Mouse (Mus musculus): ENCODE measurements around the gene Wipf2.
A peak's percentile ranks its signal among the peaks of the same experiment; 100 is the strongest.
"Not testable (repeated sequence)": the region's sequence is repeated elsewhere in the genome, so short reads cannot be mapped to it uniquely, and the experiment has no call there.

Wipf2 gene

GRCm38 (mm10) chr11:98863028-98863750 lies at the start of gene Wipf2:
Wipf2 (plus strand) TSS chr11:98863638.
- 0 out of 2 replicates have a peak, but pooled peaks cover 1% of the 10 kb centered on the region for H3K36me3 ChIP-seq (ENCODE audit: control insufficient read depth, insufficient read depth, low read length, poor library complexity, severe bottlenecking)
- no peaks in the 10 kb centered on the region for H3K27me3 ChIP-seq (ENCODE audit: control insufficient read depth, insufficient read depth, low read length, poor library complexity, severe bottlenecking)
- peak; percentile 97 for DNase-seq (ENCODE audit: low read depth, low spot score)

DNA sequence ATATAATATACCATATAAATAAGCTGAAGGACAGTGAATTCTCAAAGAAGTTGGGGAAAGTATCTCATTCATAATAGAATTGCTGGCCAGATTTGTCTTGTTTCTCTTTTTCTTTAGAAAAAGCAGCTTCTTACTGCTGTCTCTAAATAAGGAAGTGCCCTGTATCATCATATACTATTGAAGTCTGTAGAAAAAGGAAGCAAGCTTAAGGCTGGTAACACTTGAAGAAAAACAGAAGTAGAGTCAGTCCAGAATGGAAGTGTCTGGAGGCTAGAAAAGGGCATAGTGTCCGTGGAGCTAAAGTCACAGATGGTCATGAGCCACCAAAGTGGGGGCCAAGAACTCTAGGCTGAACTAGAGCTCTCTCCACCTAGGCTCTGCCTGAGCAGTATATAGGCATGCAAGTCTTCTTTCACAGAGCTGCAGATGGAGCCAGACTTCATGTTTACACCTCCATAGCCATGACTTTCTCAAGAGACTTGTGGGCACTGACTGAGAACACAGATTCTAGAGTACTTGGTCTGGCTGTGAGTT lies 46.7 kb upstream of the Wipf2 start:
- Histone ChIP-seq H3K27me3 (ENCODE audit: control insufficient read depth, insufficient read depth, low read length, poor library complexity, severe bottlenecking) (no peaks in the 10 kb centered on the region), H3K36me3 (ENCODE audit: control insufficient read depth, insufficient read depth, low read length, poor library complexity, severe bottlenecking) (peaks cover 9% of the 10 kb centered on the region)
- peak; percentile 70 for DNase-seq (ENCODE audit: low read depth, low spot score)

DNA sequence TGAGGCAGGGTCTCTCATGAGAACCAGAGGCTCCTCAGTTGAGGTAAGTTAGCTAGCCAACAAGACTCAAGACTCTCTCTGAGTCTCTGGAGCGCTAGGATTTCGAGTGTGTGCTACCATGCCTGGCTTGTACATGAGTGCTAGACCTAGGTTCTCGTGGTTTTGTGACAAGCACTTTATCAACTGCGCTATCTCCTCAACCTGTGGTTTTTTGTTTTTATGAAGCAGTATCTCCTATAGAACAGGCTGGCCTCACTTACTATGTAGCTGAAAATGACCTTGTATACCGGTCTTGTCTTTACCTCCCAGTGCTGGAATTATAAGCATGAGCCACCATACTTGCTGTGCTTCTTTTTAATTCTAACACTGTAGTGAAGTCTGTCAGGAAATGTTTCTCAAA lies 42.5 kb upstream of the Wipf2 start:
- no peak for DNase-seq (ENCODE audit: low read depth, low spot score)
- Histone ChIP-seq H3K36me3 (ENCODE audit: control insufficient read depth, insufficient read depth, low read length, poor library complexity, severe bottlenecking) (peaks cover 25% of the 10 kb centered on the region), H3K27me3 (ENCODE audit: control insufficient read depth, insufficient read depth, low read length, poor library complexity, severe bottlenecking) (no peaks in the 10 kb centered on the region)

DNA sequence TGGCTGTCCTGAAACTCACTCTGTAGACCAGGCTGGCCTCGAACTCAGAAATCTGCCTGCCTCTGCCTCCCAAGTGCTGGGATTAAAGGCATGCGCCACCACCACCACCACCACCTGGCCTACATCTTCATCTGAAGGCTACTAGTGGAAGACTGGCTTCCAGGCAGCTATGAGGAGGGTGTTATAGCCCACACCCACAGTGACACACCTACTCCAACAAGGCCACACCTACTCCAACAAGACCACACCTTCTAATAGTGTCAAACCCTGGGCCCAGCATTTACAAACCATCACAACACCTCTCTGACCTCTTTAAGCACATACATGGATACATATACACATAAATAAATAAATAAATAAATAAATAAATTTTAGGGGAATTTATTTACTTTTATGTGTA lies 37.4 kb upstream of the Wipf2 start:
- DNase-seq (ENCODE audit: low read depth, low spot score); H3K27me3 ChIP-seq (ENCODE audit: control insufficient read depth, insufficient read depth, low read length, poor library complexity, severe bottlenecking): not testable (repeated sequence)
- peaks cover 26% of the 10 kb centered on the region for H3K36me3 ChIP-seq (ENCODE audit: control insufficient read depth, insufficient read depth, low read length, poor library complexity, severe bottlenecking)

- Histone ChIP-seq H3K27me3 (ENCODE audit: control insufficient read depth, insufficient read depth, low read length, poor library complexity, severe bottlenecking) (no peaks in the 10 kb centered on the region), H3K36me3 (ENCODE audit: control insufficient read depth, insufficient read depth, low read length, poor library complexity, severe bottlenecking) (peaks cover 27% of the 10 kb centered on the region)
- no peak for DNase-seq (ENCODE audit: low read depth, low spot score)
These were observed 35.6 kb upstream of the Wipf2 start for GRCm38 (mm10) chr11:98827877-98828276.

DNA sequence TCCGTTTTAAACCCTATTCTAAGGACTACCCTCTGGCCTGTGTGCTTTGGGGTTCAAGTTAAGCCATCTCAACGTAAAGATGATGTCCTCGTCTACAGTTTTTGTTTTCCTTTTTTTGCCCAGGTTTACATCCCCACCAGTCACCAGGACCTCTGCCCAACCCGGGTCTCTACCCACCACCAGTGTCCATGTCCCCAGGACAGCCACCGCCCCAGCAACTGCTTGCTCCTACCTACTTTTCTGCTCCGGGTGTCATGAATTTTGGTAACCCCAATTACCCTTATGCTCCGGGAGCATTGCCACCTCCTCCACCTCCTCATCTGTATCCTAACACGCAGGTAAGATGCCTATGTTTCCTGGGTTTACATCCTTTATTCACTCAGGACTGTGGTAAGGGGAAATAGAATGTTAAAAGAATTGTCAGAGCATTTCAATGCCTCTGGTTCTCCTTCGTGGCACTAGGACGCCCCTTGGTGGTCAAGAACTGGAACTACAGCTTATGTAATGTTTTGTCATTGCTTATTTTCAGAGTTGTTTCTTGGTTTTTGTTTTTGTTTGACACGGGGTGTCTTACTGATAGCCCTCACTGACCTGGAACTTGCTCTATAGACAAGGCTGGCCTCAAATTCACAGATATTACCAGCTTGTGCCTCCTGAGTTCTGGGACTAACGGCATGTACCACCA lies 34.2 kb upstream of the Wipf2 start:
- Histone ChIP-seq H3K36me3 (ENCODE audit: control insufficient read depth, insufficient read depth, low read length, poor library complexity, severe bottlenecking) (peaks cover 29% of the 10 kb centered on the region), H3K27me3 (ENCODE audit: control insufficient read depth, insufficient read depth, low read length, poor library complexity, severe bottlenecking) (no peaks in the 10 kb centered on the region)
- peak; percentile 81 for DNase-seq (ENCODE audit: low read depth, low spot score)

DNA sequence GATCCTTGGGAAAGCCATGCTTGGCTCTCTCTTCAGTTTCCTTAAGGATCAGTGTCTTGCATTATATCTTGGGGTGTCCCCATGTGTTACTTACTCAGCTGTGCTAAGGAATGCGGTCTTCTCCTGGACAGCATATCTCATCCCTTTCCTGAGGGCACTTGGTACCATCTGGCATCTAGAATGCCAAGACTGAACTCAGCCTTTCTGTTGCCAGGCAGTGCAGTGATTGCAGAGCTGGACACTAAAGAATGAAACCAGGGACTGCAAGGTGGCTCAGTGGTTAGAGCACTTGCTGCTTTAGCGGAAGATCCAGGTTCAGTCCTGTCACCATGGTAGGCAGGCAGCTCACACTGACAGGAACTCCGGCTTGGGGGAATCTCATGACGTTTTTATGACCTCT lies 33.6 kb upstream of the Wipf2 start:
- no peak for DNase-seq (ENCODE audit: low read depth, low spot score)
- Histone ChIP-seq H3K36me3 (ENCODE audit: control insufficient read depth, insufficient read depth, low read length, poor library complexity, severe bottlenecking) (peaks cover 28% of the 10 kb centered on the region), H3K27me3 (ENCODE audit: control insufficient read depth, insufficient read depth, low read length, poor library complexity, severe bottlenecking) (no peaks in the 10 kb centered on the region)

DNA sequence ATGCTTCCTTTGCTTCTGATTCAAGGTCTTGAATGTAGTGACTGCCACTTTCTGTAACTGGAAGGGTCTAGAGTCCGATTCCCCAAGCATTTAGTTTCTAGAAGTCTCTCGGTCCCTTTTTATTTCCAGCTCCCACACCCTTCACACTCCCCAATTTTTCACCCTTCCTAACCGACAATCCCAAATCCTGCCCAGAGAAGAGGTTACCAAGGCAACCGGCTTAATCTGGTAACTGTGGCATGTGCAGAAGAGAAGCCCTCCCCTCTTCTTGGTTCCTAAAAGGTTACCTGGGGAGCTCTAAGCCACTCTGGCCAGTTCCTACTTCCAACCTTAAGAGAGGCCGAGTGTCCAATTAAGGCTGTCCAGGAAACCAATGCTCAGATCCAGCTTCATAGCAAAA lies 28.1 kb upstream of the Wipf2 start:
- DNase-seq (ENCODE audit: low read depth, low spot score), result no peak
- peaks cover 19% of the 10 kb centered on the region for H3K36me3 ChIP-seq (ENCODE audit: control insufficient read depth, insufficient read depth, low read length, poor library complexity, severe bottlenecking)
- no peaks in the 10 kb centered on the region for H3K27me3 ChIP-seq (ENCODE audit: control insufficient read depth, insufficient read depth, low read length, poor library complexity, severe bottlenecking)

DNA sequence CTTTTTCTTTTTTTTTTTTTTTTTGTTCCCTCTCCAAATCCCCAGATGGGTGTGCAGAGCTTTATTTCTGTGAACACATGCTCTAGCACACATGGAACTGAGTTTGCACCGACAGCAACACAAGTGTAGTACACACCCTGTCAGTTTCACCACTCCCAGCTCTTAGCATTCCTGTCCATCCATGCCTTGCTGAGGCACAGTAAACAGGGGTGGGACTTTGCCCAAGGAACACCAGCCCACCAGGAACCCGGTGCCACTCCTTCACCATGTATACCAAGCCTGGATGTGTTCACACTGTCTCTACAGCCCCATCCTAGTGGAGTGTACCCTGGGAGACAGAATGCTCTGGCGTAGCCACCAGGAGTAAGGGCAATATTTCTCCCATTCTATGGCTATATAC lies 27.7 kb upstream of the Wipf2 start:
- no peak for DNase-seq (ENCODE audit: low read depth, low spot score)
- Histone ChIP-seq H3K27me3 (ENCODE audit: control insufficient read depth, insufficient read depth, low read length, poor library complexity, severe bottlenecking) (no peaks in the 10 kb centered on the region), H3K36me3 (ENCODE audit: control insufficient read depth, insufficient read depth, low read length, poor library complexity, severe bottlenecking) (peaks cover 19% of the 10 kb centered on the region)

- Histone ChIP-seq H3K27me3 (ENCODE audit: control insufficient read depth, insufficient read depth, low read length, poor library complexity, severe bottlenecking) (no peaks in the 10 kb centered on the region), H3K36me3 (ENCODE audit: control insufficient read depth, insufficient read depth, low read length, poor library complexity, severe bottlenecking) (peaks cover 17% of the 10 kb centered on the region)
- DNase-seq (ENCODE audit: low read depth, low spot score), result no peak
These were observed 27.3 kb upstream of the Wipf2 start for GRCm38 (mm10) chr11:98836128-98836527.

DNA sequence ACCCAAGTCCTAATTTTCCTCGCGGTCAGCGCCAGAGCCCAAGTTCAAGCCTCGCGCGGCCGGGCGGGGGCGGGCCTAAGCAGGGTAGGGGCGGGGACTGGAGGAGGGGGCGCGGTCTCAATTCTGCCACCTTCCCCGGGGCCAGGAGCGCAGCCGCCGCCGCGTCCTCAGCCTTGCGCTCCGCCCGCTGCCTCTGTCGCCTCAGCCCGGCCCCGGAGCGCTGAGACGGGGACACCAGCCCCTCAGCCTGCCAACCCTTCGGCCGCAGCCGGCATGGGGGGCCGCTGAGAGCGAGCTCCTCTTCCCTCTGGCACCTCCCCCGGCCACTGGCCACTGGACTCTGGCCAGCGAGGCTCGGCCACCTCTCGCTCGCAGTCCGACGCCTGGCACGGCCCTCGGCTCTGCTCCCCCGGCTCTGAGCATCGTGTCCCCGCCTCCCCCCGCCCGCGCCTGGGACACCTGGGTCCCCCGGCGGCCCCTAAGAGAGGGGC lies 26.7 kb upstream of the Wipf2 start, which contains the start of gene Rapgefl1:
Rapgefl1 (plus strand) TSS at position 135 of the 491 bp plus-strand sequence.
- peak; percentile 79 for DNase-seq (ENCODE audit: low read depth, low spot score)
- Histone ChIP-seq H3K36me3 (ENCODE audit: control insufficient read depth, insufficient read depth, low read length, poor library complexity, severe bottlenecking) (peaks cover 13% of the 10 kb centered on the region; the same call in 1 of the 2 replicates), H3K27me3 (ENCODE audit: control insufficient read depth, insufficient read depth, low read length, poor library complexity, severe bottlenecking) (no peaks in the 10 kb centered on the region)

DNA sequence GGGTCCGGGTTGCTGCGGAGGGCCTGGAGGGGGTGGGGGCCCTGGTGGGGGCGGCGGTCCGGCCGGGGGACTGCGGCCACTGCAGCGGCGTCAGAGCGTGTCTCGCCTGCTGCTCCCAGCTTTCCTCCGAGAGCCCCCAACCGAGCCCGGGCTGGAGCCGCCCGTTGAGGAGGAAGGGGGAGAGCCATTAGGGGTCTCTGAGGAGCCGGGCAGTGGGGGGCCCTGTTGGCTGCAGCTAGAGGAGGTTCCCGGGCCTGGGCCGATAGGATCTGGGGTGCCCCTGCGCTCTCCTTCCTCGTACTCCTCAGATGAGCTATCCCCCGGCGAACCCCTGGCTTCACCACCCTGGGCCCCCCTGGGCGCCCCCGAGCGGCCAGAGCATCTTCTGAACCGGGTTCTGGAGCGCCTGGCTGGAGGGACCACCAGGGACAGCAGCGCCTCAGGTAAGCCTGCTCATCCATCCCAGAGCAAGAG lies 26.2 kb upstream of the Wipf2 start:
- H3K27me3 ChIP-seq (ENCODE audit: control insufficient read depth, insufficient read depth, low read length, poor library complexity, severe bottlenecking), result no peaks in the 10 kb centered on the region
- H3K36me3 ChIP-seq (ENCODE audit: control insufficient read depth, insufficient read depth, low read length, poor library complexity, severe bottlenecking), result peaks cover 8% of the 10 kb centered on the region; the same call in 1 of the 2 replicates
- DNase-seq (ENCODE audit: low read depth, low spot score), result peak; percentile 24

- no peak for DNase-seq (ENCODE audit: low read depth, low spot score)
- no peaks in the 10 kb centered on the region for H3K27me3 ChIP-seq (ENCODE audit: control insufficient read depth, insufficient read depth, low read length, poor library complexity, severe bottlenecking)
These were observed 25.5 kb upstream of the Wipf2 start for GRCm38 (mm10) chr11:98837917-98838316.

GRCm38 (mm10) chr11:98838512-98838911 lies 24.9 kb upstream of the Wipf2 start:
- H3K27me3 ChIP-seq (ENCODE audit: control insufficient read depth, insufficient read depth, low read length, poor library complexity, severe bottlenecking), result no peaks in the 10 kb centered on the region
- DNase-seq (ENCODE audit: low read depth, low spot score), result no peak
- H3K36me3 ChIP-seq (ENCODE audit: control insufficient read depth, insufficient read depth, low read length, poor library complexity, severe bottlenecking), result peaks cover 3% of the 10 kb centered on the region; the same call in 1 of the 2 replicates

More at GRCm38 (mm10) chr11:98837917-98838316, 25.5 kb upstream of the Wipf2 start:
- H3K36me3 ChIP-seq (ENCODE audit: control insufficient read depth, insufficient read depth, low read length, poor library complexity, severe bottlenecking), result peaks cover 5% of the 10 kb centered on the region; the same call in 1 of the 2 replicates

GRCm38 (mm10) chr11:98839402-98839801 lies 24.0 kb upstream of the Wipf2 start:
- DNase-seq (ENCODE audit: low read depth, low spot score), result no peak
- H3K27me3 ChIP-seq (ENCODE audit: control insufficient read depth, insufficient read depth, low read length, poor library complexity, severe bottlenecking), result no peaks in the 10 kb centered on the region
- no peaks in the 10 kb centered on the region for H3K36me3 ChIP-seq (ENCODE audit: control insufficient read depth, insufficient read depth, low read length, poor library complexity, severe bottlenecking)
